Mouse (Mus musculus) lung, embryonic 14.5 days (tissue): Measurements from ENCODE around the gene Prkca. TPM values are rescaled to one million over a fixed set of nuclear protein-coding genes. Genes with fewer than 3 reads are reported as not detected.

Experiments
- ATAC-seq: fragments of 200-750 bp; cut with Nextera tagmentation; 2 replicates; pipeline ENCODE4 v1.8.0; 2017; ENCODE audit warnings: mild to moderate bottlenecking, moderate TSS enrichment, moderate library complexity; ENCODE audit not compliant: insufficient read depth
- DNase-seq: peaks from one replicate; pipeline ENCODE4 v3.0.0-alpha.2; 2015
- H3K27ac ChIP-seq: fragments of 300-500 bp; sonication (generic); 2 replicates; pipeline ENCODE4 v1.5.1; 2014; ENCODE audit warnings: low read depth, mild to moderate bottlenecking, moderate library complexity
- H3K27me3 ChIP-seq: fragments of 300-500 bp; sonication (generic); 2 replicates; pipeline ENCODE4 v1.6.1; 2014; ENCODE audit warnings: low read length, control low read depth; ENCODE audit not compliant: insufficient read depth
- H3K36me3 ChIP-seq: fragments of 300-500 bp; sonication (generic); 2 replicates; pipeline ENCODE4 v1.6.1; 2014; ENCODE audit warnings: control low read depth; ENCODE audit not compliant: insufficient read depth
- H3K4me1 ChIP-seq: fragments of 300-500 bp; sonication (generic); 2 replicates; pipeline ENCODE4 v1.6.1; 2014; ENCODE audit warnings: antibody characterized with exemption, control low read depth; ENCODE audit not compliant: insufficient read depth
- H3K4me2 ChIP-seq: fragments of 300-500 bp; sonication (generic); 2 replicates; pipeline ENCODE4 v1.6.1; 2014; ENCODE audit warnings: mild to moderate bottlenecking
- H3K4me3 ChIP-seq: fragments of 300-500 bp; sonication (generic); 2 replicates; pipeline ENCODE4 v1.5.1; 2014; ENCODE audit warnings: low read depth, low read length
- H3K9ac ChIP-seq: fragments of 300-500 bp; sonication (generic); 2 replicates; pipeline ENCODE4 v1.6.1; 2014
- H3K9me3 ChIP-seq: fragments of 300-500 bp; sonication (generic); 2 replicates; pipeline ENCODE4 v1.6.1; 2016; ENCODE audit warnings: low read depth, low read length, control low read depth
- CTCF ChIP-seq: IDR thresholded peaks from 2 replicates; pipeline ENCODE4 v1.5.1; 2016; ENCODE audit warnings: antibody characterized with exemption, low read depth
- WGBS: fragments of 180-500 bp; shearing (Covaris S2); extraction: QIAGEN DNeasy Blood & Tissue Kit; methylation state at CpG from one replicate; pipeline ENCODE4 v1.1.7; 2014; 5-methylcytosine and 5-hydroxymethylcytosine counted together
- polyA plus RNA-seq: library from polyadenylated mRNA; unstranded; fragments of >200 nt; fragmentation: Nextera tagmentation; extraction: Ambion mirVana; gene quantifications from 2 replicates; pipeline ENCODE4 v1.2.1, GENCODE M21; 2014

The Prkca gene
- polyA plus RNA-seq, 1 experiment from 2014 or later: 11.8 TPM

GRCm38 (mm10) chr11:108119785-108120184 is 223.9 kb downstream of the Prkca start:
- no peak overlapping the region for H3K4me3 ChIP-seq
- no peak for TF ChIP-seq CTCF
- no peak overlapping the region for H3K9ac ChIP-seq
- peaks cover 14% of the 10 kb centered on the region; the same call in 1 of the 2 replicates for H3K4me1 ChIP-seq
- WGBS: 69% methylated on average over 3 of the region's 3 CpGs
- ATAC-seq (no peak), DNase-seq (no peak)
- no peak overlapping the region for H3K27ac ChIP-seq
- no peak overlapping the region for H3K4me2 ChIP-seq
- H3K9me3 ChIP-seq: no peaks in the 10 kb centered on the region
- no peaks in the 10 kb centered on the region for H3K36me3 ChIP-seq
- no peaks in the 10 kb centered on the region for H3K27me3 ChIP-seq

DNA sequence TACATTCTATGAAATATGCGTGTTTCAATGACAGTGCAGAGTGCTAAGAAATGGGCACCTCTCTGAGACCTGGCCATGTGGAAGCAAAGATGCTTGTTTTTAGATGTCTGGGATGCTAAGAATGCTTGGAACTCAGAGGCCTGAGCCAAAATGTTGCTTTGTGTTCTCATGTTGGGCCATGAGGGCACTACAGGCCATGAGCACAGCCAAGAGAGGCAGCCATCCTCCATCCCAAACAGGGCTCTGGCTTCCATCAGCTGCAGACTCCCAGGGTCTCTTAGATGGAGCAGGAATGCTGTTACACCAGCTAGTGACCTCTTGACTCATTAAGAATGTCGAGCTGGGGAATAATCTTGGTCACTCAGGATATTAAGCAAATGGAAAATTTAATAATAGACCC is 224.9 kb downstream of the Prkca start:
- DNase-seq (no peak), ATAC-seq (no peak)
- Histone ChIP-seq H3K9ac (no peak overlapping the region), H3K27ac (no peak overlapping the region), H3K36me3 (no peaks in the 10 kb centered on the region), H3K4me1 (peaks cover 14% of the 10 kb centered on the region; the same call in 1 of the 2 replicates), H3K4me3 (no peak overlapping the region), H3K4me2 (no peak overlapping the region), H3K9me3 (no peaks in the 10 kb centered on the region), H3K27me3 (no peaks in the 10 kb centered on the region)
- 62% methylated on average over 2 of the region's 2 CpGs for WGBS
- TF ChIP-seq CTCF: no peak

DNA sequence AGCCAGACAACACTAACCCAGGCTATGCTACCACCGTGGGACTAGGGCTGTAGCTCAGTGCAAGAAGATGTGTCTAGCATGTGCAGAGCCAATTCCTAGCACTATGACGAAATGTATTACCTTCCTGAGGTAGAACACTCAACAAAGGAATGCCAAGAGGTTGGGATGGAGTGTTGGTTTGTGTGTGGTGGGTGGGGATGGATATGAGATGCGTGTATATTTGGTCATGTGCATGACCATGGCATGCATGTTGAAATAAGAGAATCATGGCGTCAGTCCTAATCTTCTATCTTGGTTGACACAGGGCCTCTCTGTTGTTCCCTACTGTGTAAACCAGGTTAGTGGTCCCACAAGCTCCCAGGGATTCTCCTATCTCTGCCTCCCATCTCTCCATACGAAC is 225.5 kb downstream of the Prkca start:
- Histone ChIP-seq H3K4me2 (no peak overlapping the region), H3K27me3 (no peaks in the 10 kb centered on the region), H3K4me3 (no peak overlapping the region), H3K4me1 (peaks cover 14% of the 10 kb centered on the region; the same call in 1 of the 2 replicates), H3K36me3 (no peaks in the 10 kb centered on the region), H3K27ac (no peak overlapping the region), H3K9ac (no peak overlapping the region), H3K9me3 (no peaks in the 10 kb centered on the region)
- 85% methylated on average over 5 of the region's 5 CpGs for WGBS
- ATAC-seq: no peak
- no peak for DNase-seq
- TF ChIP-seq CTCF: no peak

GRCm38 (mm10) chr11:108117360-108118050 is 226.2 kb downstream of the Prkca start:
- Histone ChIP-seq H3K4me1 (peaks cover 14% of the 10 kb centered on the region; the same call in 1 of the 2 replicates), H3K27me3 (no peaks in the 10 kb centered on the region), H3K27ac (no peak overlapping the region), H3K4me2 (no peak overlapping the region), H3K4me3 (no peak overlapping the region), H3K9me3 (no peaks in the 10 kb centered on the region), H3K36me3 (no peaks in the 10 kb centered on the region), H3K9ac (no peak overlapping the region)
- WGBS: 45% methylated on average over 10 of the region's 10 CpGs
- TF ChIP-seq CTCF: no peak
- DNase-seq: peak; percentile 95
- ATAC-seq: peak; percentile 84

DNA sequence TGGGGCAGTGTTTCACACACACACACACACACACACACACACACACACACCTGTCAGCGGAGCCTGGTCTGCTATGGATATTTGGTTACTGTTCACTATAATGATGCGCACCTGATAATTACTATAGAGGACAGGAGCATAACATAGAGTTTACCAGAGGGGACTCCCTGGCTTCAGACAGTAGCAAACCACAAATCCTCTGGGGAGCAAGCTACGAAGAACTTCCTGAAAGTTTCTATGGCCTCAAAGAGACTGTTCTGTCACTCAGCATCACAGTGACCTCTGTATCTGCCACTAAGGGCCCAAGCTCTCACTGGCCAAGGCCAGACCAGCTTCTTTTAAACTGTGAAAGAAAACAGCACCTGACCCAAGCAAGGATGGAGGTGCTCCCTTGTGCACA is 229.6 kb downstream of the Prkca start:
- no peak for TF ChIP-seq CTCF
- Histone ChIP-seq H3K9ac (no peak overlapping the region), H3K4me3 (no peak overlapping the region), H3K27me3 (no peaks in the 10 kb centered on the region), H3K4me1 (peaks cover 14% of the 10 kb centered on the region; the same call in 1 of the 2 replicates), H3K9me3 (no peaks in the 10 kb centered on the region), H3K27ac (no peak overlapping the region), H3K36me3 (no peaks in the 10 kb centered on the region), H3K4me2 (no peak overlapping the region)
- 93% methylated on average over 3 of the region's 3 CpGs for WGBS
- ATAC-seq (no peak), DNase-seq (no peak)

DNA sequence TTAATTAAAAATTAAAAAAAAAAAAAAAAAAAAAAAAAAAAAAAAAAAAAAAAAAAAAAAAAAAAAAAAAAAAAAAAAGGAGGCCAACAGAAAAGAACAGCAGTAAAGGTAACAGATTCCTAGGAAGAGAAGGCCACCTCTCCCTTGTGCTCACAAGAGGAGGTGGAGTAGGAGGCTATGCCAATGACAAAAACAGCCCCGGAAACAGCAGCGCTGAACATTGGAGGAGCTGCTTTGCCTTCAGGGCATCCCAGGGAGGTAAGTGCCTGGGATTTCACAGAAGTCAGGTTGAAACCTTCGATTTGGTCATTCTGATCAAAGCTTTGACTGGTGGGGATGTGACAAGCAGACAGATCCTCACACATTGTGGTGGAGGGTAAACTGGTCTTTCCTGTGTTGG is 231.3 kb downstream of the Prkca start:
- H3K9me3 ChIP-seq: no peaks in the 10 kb centered on the region
- H3K9ac ChIP-seq: no peak overlapping the region
- no peak overlapping the region for H3K27ac ChIP-seq
- ATAC-seq (no peak), DNase-seq (no peak)
- H3K4me3 ChIP-seq: no peak overlapping the region
- H3K4me1 ChIP-seq: peaks cover 8% of the 10 kb centered on the region; the same call in 1 of the 2 replicates
- WGBS: 53% methylated on average over 3 of the region's 3 CpGs
- H3K4me2 ChIP-seq: no peak overlapping the region
- no peak for TF ChIP-seq CTCF
- no peaks in the 10 kb centered on the region for H3K36me3 ChIP-seq
- H3K27me3 ChIP-seq: no peaks in the 10 kb centered on the region

DNA sequence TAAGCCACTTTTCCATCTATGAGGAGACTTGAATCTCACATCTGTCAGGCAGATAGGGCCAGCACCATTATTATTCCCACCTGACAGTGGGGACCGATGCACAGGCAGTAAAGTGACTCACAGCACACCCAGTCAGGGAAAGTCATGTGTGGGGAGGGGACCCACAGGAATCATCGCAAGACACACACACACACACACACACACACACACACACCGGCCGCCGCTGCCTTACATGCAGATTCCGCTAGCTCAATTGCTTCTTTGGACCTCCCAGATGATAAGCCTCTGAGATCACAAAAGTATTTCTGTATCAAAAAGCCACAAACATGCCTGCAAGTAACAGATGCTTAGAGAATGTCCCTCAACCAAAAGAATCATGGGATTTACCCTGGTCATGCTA is 239.6 kb downstream of the Prkca start:
- Histone ChIP-seq H3K4me1 (no peaks in the 10 kb centered on the region), H3K36me3 (no peaks in the 10 kb centered on the region), H3K4me3 (no peak overlapping the region), H3K9me3 (no peaks in the 10 kb centered on the region), H3K27me3 (no peaks in the 10 kb centered on the region), H3K9ac (no peak overlapping the region), H3K27ac (no peak overlapping the region), H3K4me2 (no peak overlapping the region)
- no peak for DNase-seq
- ATAC-seq: no peak
- no peak for TF ChIP-seq CTCF
- 73% methylated on average over 6 of the region's 6 CpGs for WGBS
